Mouse (Mus musculus): ENCODE measurements around the gene Arrb2. TPM values are rescaled to one million over a fixed set of nuclear protein-coding genes. Genes with fewer than 3 reads are reported as not detected.

Arrb2 gene
- polyA plus RNA-seq, 1 experiment from 2014 or later, result 49.2 TPM

GRCm38 (mm10) chr11:70453261-70454044 lies 21.0 kb downstream of the Arrb2 start:
- ATAC-seq, result no peak
- Histone ChIP-seq H3K9me3 (replicated peaks; ENCODE audit: control insufficient read depth, low read length) (no peaks in the 10 kb centered on the region), H3K27me3 (replicated peaks; ENCODE audit: control insufficient read depth, insufficient read depth, low read length) (peaks cover under 1% of the 10 kb centered on the region; the same call in 1 of the 2 replicates), H3K4me3 (ENCODE audit: low read depth, low read length) (no peak overlapping the region), H3K9ac (ENCODE audit: low read length) (no peak overlapping the region), H3K27ac (ENCODE audit: low read depth, low read length) (no peak overlapping the region), H3K4me1 (ENCODE audit: control insufficient read depth, insufficient read depth, low read length) (peaks cover 9% of the 10 kb centered on the region; the same call in 1 of the 2 replicates), H3K36me3 (ENCODE audit: control insufficient read depth, insufficient read depth, low read length) (peaks cover 4% of the 10 kb centered on the region; the same call in 1 of the 2 replicates), H3K4me2 (ENCODE audit: low read length) (peak overlapping the region; percentile 57; the same call in 1 of the 2 replicates)
- 89% methylated on average over 9 of the region's 9 CpGs for WGBS
- DNase-seq (ENCODE audit: low spot score), result no peak

GRCm38 (mm10) chr11:70458688-70459600 lies 26.5 kb downstream of the Arrb2 start, which contains the start of gene Zmynd15:
Gene Zmynd15, plus strand, starts transcription at chr11:70459433.
- H3K27me3 ChIP-seq (replicated peaks; ENCODE audit: control insufficient read depth, insufficient read depth, low read length), result peaks cover 30% of the 10 kb centered on the region
- peak within 1 kb of the TSS; percentile 68 for H3K4me2 ChIP-seq (ENCODE audit: low read length)
- H3K4me3 ChIP-seq (ENCODE audit: low read depth, low read length), result peak within 1 kb of the TSS; percentile 36
- no peak for ATAC-seq
- H3K36me3 ChIP-seq (ENCODE audit: control insufficient read depth, insufficient read depth, low read length), result no peaks in the 10 kb centered on the region
- no peak within 1 kb of the TSS for H3K27ac ChIP-seq (ENCODE audit: low read depth, low read length)
- H3K9me3 ChIP-seq (replicated peaks; ENCODE audit: control insufficient read depth, low read length), result no peaks in the 10 kb centered on the region
- WGBS, result 19% methylated on average over 31 of the region's 32 CpGs
- peaks cover 7% of the 10 kb centered on the region; the same call in 1 of the 2 replicates for H3K4me1 ChIP-seq (ENCODE audit: control insufficient read depth, insufficient read depth, low read length)
- DNase-seq (ENCODE audit: low spot score), result no peak
- H3K9ac ChIP-seq (ENCODE audit: low read length), result peak within 1 kb of the TSS; percentile 63

GRCm38 (mm10) chr11:70459601-70460101 lies 27.2 kb downstream of the Arrb2 start, which contains the start of gene Cxcl16:
Gene Cxcl16, minus strand, starts transcription at chr11:70459984.
- H3K9me3 ChIP-seq (replicated peaks; ENCODE audit: control insufficient read depth, low read length), result no peaks in the 10 kb centered on the region
- ATAC-seq (no peak), DNase-seq (ENCODE audit: low spot score) (no peak)
- peaks cover 7% of the 10 kb centered on the region; the same call in 1 of the 2 replicates for H3K4me1 ChIP-seq (ENCODE audit: control insufficient read depth, insufficient read depth, low read length)
- H3K27me3 ChIP-seq (replicated peaks; ENCODE audit: control insufficient read depth, insufficient read depth, low read length), result peaks cover 31% of the 10 kb centered on the region
- H3K4me3 ChIP-seq (ENCODE audit: low read depth, low read length), result peak within 1 kb of the TSS; percentile 36
- no peak within 1 kb of the TSS for H3K27ac ChIP-seq (ENCODE audit: low read depth, low read length)
- H3K9ac ChIP-seq (ENCODE audit: low read length), result peak within 1 kb of the TSS; percentile 63
- 4% methylated on average over 30 of the region's 30 CpGs for WGBS
- H3K4me2 ChIP-seq (ENCODE audit: low read length), result peak within 1 kb of the TSS; percentile 68
- no peaks in the 10 kb centered on the region for H3K36me3 ChIP-seq (ENCODE audit: control insufficient read depth, insufficient read depth, low read length)

GRCm38 (mm10) chr11:70463970-70464369 lies 31.5 kb downstream of the Arrb2 start:
- Histone ChIP-seq H3K36me3 (ENCODE audit: control insufficient read depth, insufficient read depth, low read length) (no peaks in the 10 kb centered on the region), H3K4me2 (ENCODE audit: low read length) (no peak overlapping the region), H3K4me1 (ENCODE audit: control insufficient read depth, insufficient read depth, low read length) (peaks cover 15% of the 10 kb centered on the region), H3K4me3 (ENCODE audit: low read depth, low read length) (no peak overlapping the region), H3K9me3 (replicated peaks; ENCODE audit: control insufficient read depth, low read length) (no peaks in the 10 kb centered on the region), H3K27ac (ENCODE audit: low read depth, low read length) (no peak overlapping the region), H3K27me3 (replicated peaks; ENCODE audit: control insufficient read depth, insufficient read depth, low read length) (peaks cover 26% of the 10 kb centered on the region), H3K9ac (ENCODE audit: low read length) (no peak overlapping the region; the same call in 1 of the 2 replicates)
- WGBS, result 75% methylated on average over 5 of the region's 5 CpGs
- no peak for ATAC-seq
- DNase-seq (ENCODE audit: low spot score), result no peak

- 24% methylated on average over 16 of the region's 16 CpGs for WGBS
- Histone ChIP-seq H3K36me3 (ENCODE audit: control insufficient read depth, insufficient read depth, low read length) (no peaks in the 10 kb centered on the region), H3K27ac (ENCODE audit: low read depth, low read length) (no peak overlapping the region), H3K27me3 (replicated peaks; ENCODE audit: control insufficient read depth, insufficient read depth, low read length) (peaks cover 14% of the 10 kb centered on the region), H3K4me3 (ENCODE audit: low read depth, low read length) (peak overlapping the region; percentile 9; the same call in 1 of the 2 replicates), H3K9ac (ENCODE audit: low read length) (peak overlapping the region; percentile 40), H3K9me3 (replicated peaks; ENCODE audit: control insufficient read depth, low read length) (no peaks in the 10 kb centered on the region), H3K4me1 (ENCODE audit: control insufficient read depth, insufficient read depth, low read length) (peaks cover 10% of the 10 kb centered on the region), H3K4me2 (ENCODE audit: low read length) (peak overlapping the region; percentile 46)
- ATAC-seq (no peak), DNase-seq (ENCODE audit: low spot score) (no peak)
Measured at GRCm38 (mm10) chr11:70465211-70465610, 32.8 kb downstream of the Arrb2 start.

GRCm38 (mm10) chr11:70465824-70466223 lies 33.4 kb downstream of the Arrb2 start:
- DNase-seq (ENCODE audit: low spot score) (peak; percentile 58), ATAC-seq (peak; percentile 23; the same call in 1 of the 2 replicates)
- Histone ChIP-seq H3K9me3 (replicated peaks; ENCODE audit: control insufficient read depth, low read length) (no peaks in the 10 kb centered on the region), H3K4me2 (ENCODE audit: low read length) (peak overlapping the region; percentile 46), H3K4me3 (ENCODE audit: low read depth, low read length) (peak overlapping the region; percentile 9), H3K9ac (ENCODE audit: low read length) (peak overlapping the region; percentile 40), H3K4me1 (ENCODE audit: control insufficient read depth, insufficient read depth, low read length) (peaks cover 10% of the 10 kb centered on the region), H3K36me3 (ENCODE audit: control insufficient read depth, insufficient read depth, low read length) (no peaks in the 10 kb centered on the region), H3K27me3 (replicated peaks; ENCODE audit: control insufficient read depth, insufficient read depth, low read length) (peaks cover 8% of the 10 kb centered on the region), H3K27ac (ENCODE audit: low read depth, low read length) (no peak overlapping the region)
- WGBS, result 10% methylated on average over 23 of the region's 23 CpGs

- WGBS, result 90% methylated on average over 5 of the region's 5 CpGs
- Histone ChIP-seq H3K27ac (ENCODE audit: low read depth, low read length) (no peak overlapping the region), H3K9me3 (replicated peaks; ENCODE audit: control insufficient read depth, low read length) (no peaks in the 10 kb centered on the region), H3K4me2 (ENCODE audit: low read length) (no peak overlapping the region), H3K27me3 (replicated peaks; ENCODE audit: control insufficient read depth, insufficient read depth, low read length) (0 out of 2 replicates have a peak, but pooled peaks cover 3% of the 10 kb centered on the region), H3K4me3 (ENCODE audit: low read depth, low read length) (no peak overlapping the region), H3K4me1 (ENCODE audit: control insufficient read depth, insufficient read depth, low read length) (peaks cover 10% of the 10 kb centered on the region), H3K36me3 (ENCODE audit: control insufficient read depth, insufficient read depth, low read length) (no peaks in the 10 kb centered on the region), H3K9ac (ENCODE audit: low read length) (no peak overlapping the region)
- DNase-seq (ENCODE audit: low spot score) (no peak), ATAC-seq (no peak)
Measured at GRCm38 (mm10) chr11:70467902-70468619, 35.6 kb downstream of the Arrb2 start.

- H3K9ac ChIP-seq (ENCODE audit: low read length), result no peak overlapping the region
- H3K27ac ChIP-seq (ENCODE audit: low read depth, low read length), result no peak overlapping the region
- DNase-seq (ENCODE audit: low spot score), result no peak
- H3K27me3 ChIP-seq (replicated peaks; ENCODE audit: control insufficient read depth, insufficient read depth, low read length), result no peaks in the 10 kb centered on the region
- H3K4me3 ChIP-seq (ENCODE audit: low read depth, low read length), result no peak overlapping the region
- no peaks in the 10 kb centered on the region for H3K36me3 ChIP-seq (ENCODE audit: control insufficient read depth, insufficient read depth, low read length)
- no peaks in the 10 kb centered on the region for H3K9me3 ChIP-seq (replicated peaks; ENCODE audit: control insufficient read depth, low read length)
- no peak overlapping the region for H3K4me2 ChIP-seq (ENCODE audit: low read length)
- ATAC-seq, result no peak
- H3K4me1 ChIP-seq (ENCODE audit: control insufficient read depth, insufficient read depth, low read length), result peaks cover 10% of the 10 kb centered on the region
- WGBS, result 85% methylated on average over 3 of the region's 3 CpGs
Measured at GRCm38 (mm10) chr11:70469764-70470163, 37.3 kb downstream of the Arrb2 start.

Data from forebrain, embryonic 14.5 days (tissue).